Mouse (Mus musculus): ENCODE results near the gene Exo5.

The Exo5 gene

GRCm38 (mm10) chr4:120924554-120925299 lies at the start of gene Exo5:
Gene Exo5 (minus strand): TSS chr4:120925017.
- peak; percentile 89 for DNase-seq

- DNase-seq: no peak
Observed at GRCm38 (mm10) chr4:120971842-120972241, 47.0 kb upstream of the Exo5 start.

GRCm38 (mm10) chr4:120969382-120970146 lies 44.7 kb upstream of the Exo5 start:
- peak; percentile 46 for DNase-seq

- DNase-seq: no peak
Observed at GRCm38 (mm10) chr4:120968486-120968885, 43.7 kb upstream of the Exo5 start.

GRCm38 (mm10) chr4:120955586-120955985 lies 30.8 kb upstream of the Exo5 start:
- DNase-seq: no peak

GRCm38 (mm10) chr4:120953667-120954066 lies 28.9 kb upstream of the Exo5 start:
- no peak for DNase-seq

- no peak for DNase-seq
Observed at GRCm38 (mm10) chr4:120953038-120953437, 28.2 kb upstream of the Exo5 start.

GRCm38 (mm10) chr4:120952163-120952562 lies 27.3 kb upstream of the Exo5 start:
- DNase-seq: no peak

- peak; percentile 88 for DNase-seq
Observed at GRCm38 (mm10) chr4:120951428-120951973, 26.7 kb upstream of the Exo5 start, which contains the start of gene Zfp69. Gene Zfp69 (minus strand): TSS chr4:120951699.

- no peak for DNase-seq
Observed at GRCm38 (mm10) chr4:120950763-120951427, 26.1 kb upstream of the Exo5 start.

- DNase-seq: no peak
Observed at GRCm38 (mm10) chr4:120948938-120949337, 24.1 kb upstream of the Exo5 start.

- DNase-seq: no peak
Observed at GRCm38 (mm10) chr4:120935006-120935405, 10.2 kb upstream of the Exo5 start.

- no peak for DNase-seq
Observed at GRCm38 (mm10) chr4:120930736-120931135, 5.9 kb upstream of the Exo5 start.

- DNase-seq: no peak
Observed at GRCm38 (mm10) chr4:120928686-120929085, 3.9 kb upstream of the Exo5 start.

GRCm38 (mm10) chr4:120925386-120925785 lies 569 bp upstream of the Exo5 start:
- peak; percentile 28 for DNase-seq

- DNase-seq: no peak
Observed at GRCm38 (mm10) chr4:120921461-120921860, 3.4 kb downstream of the Exo5 start.

GRCm38 (mm10) chr4:120914501-120914900 lies 10.3 kb downstream of the Exo5 start:
- DNase-seq: no peak

- DNase-seq: no peak
Observed at GRCm38 (mm10) chr4:120913861-120914260, 11.0 kb downstream of the Exo5 start.

- no peak for DNase-seq
Observed at GRCm38 (mm10) chr4:120913443-120913842, 11.4 kb downstream of the Exo5 start.

GRCm38 (mm10) chr4:120912866-120913265 lies 12.0 kb downstream of the Exo5 start:
- no peak for DNase-seq

- no peak for DNase-seq
Observed at GRCm38 (mm10) chr4:120911086-120911485, 13.7 kb downstream of the Exo5 start.

GRCm38 (mm10) chr4:120909558-120910150 lies 15.2 kb downstream of the Exo5 start:
- no peak for DNase-seq

- DNase-seq: no peak
Observed at GRCm38 (mm10) chr4:120905644-120906043, 19.2 kb downstream of the Exo5 start.

All from right cerebral cortex, adult 18-20 months (tissue).